Mouse (Mus musculus): ENCODE results near the gene Dlg2. TPM values are rescaled to one million over a fixed set of nuclear protein-coding genes. Genes with fewer than 3 reads are reported as not detected.

Gene Dlg2
- polyA plus RNA-seq, 1 experiment from 2014 or later = 1.4 TPM

GRCm38 (mm10) chr7:91582203-91582602 is 1105.7 kb downstream of the Dlg2 start:
- no peaks in the 10 kb centered on the region for H3K36me3 ChIP-seq
- no peaks in the 10 kb centered on the region for H3K27me3 ChIP-seq
- H3K4me1 ChIP-seq = no peaks in the 10 kb centered on the region
- no peak overlapping the region for H3K4me2 ChIP-seq
- ATAC-seq (replicated peaks; ENCODE audit: low FRiP score) = no peak
- H3K4me3 ChIP-seq (replicated peaks) = no peak overlapping the region
- H3K27ac ChIP-seq = no peak overlapping the region
- WGBS = 74% methylated on average over 2 of the region's 2 CpGs
- no peak overlapping the region for H3K9ac ChIP-seq
- no peaks in the 10 kb centered on the region for H3K9me3 ChIP-seq (replicated peaks)

GRCm38 (mm10) chr7:91583566-91583965 is 1107.1 kb downstream of the Dlg2 start:
- no peak overlapping the region for H3K4me3 ChIP-seq (replicated peaks)
- no peak overlapping the region for H3K9ac ChIP-seq
- no peaks in the 10 kb centered on the region for H3K9me3 ChIP-seq (replicated peaks)
- 54% methylated on average over 1 of the region's 1 CpGs for WGBS
- no peak overlapping the region for H3K27ac ChIP-seq
- no peak for ATAC-seq (replicated peaks; ENCODE audit: low FRiP score)
- no peak overlapping the region for H3K4me2 ChIP-seq
- H3K4me1 ChIP-seq = no peaks in the 10 kb centered on the region
- no peaks in the 10 kb centered on the region for H3K36me3 ChIP-seq
- H3K27me3 ChIP-seq = no peaks in the 10 kb centered on the region

- H3K9me3 ChIP-seq (replicated peaks) = no peaks in the 10 kb centered on the region
- H3K4me3 ChIP-seq (replicated peaks) = no peak overlapping the region
- no peaks in the 10 kb centered on the region for H3K27me3 ChIP-seq
- H3K9ac ChIP-seq = no peak overlapping the region
- WGBS = 59% methylated on average over 5 of the region's 5 CpGs
- no peaks in the 10 kb centered on the region for H3K4me1 ChIP-seq
- no peaks in the 10 kb centered on the region for H3K36me3 ChIP-seq
- no peak for ATAC-seq (replicated peaks; ENCODE audit: low FRiP score)
- no peak overlapping the region for H3K27ac ChIP-seq
- no peak overlapping the region for H3K4me2 ChIP-seq
These were observed 1115.0 kb downstream of the Dlg2 start for GRCm38 (mm10) chr7:91591261-91592170.

- ATAC-seq (replicated peaks; ENCODE audit: low FRiP score) = no peak
- Histone ChIP-seq H3K27ac (no peak overlapping the region), H3K9ac (no peak overlapping the region), H3K4me1 (no peaks in the 10 kb centered on the region), H3K4me2 (no peak overlapping the region), H3K36me3 (no peaks in the 10 kb centered on the region), H3K9me3 (replicated peaks) (no peaks in the 10 kb centered on the region), H3K4me3 (replicated peaks) (no peak overlapping the region), H3K27me3 (no peaks in the 10 kb centered on the region)
- 70% methylated on average over 4 of the region's 4 CpGs for WGBS
These were observed 1122.1 kb downstream of the Dlg2 start for GRCm38 (mm10) chr7:91598549-91598948.

- H3K9ac ChIP-seq = no peak overlapping the region
- H3K27ac ChIP-seq = no peak overlapping the region
- H3K9me3 ChIP-seq (replicated peaks) = no peaks in the 10 kb centered on the region
- no peaks in the 10 kb centered on the region for H3K36me3 ChIP-seq
- ATAC-seq (replicated peaks; ENCODE audit: low FRiP score) = no peak
- no peak overlapping the region for H3K4me2 ChIP-seq
- no peak overlapping the region for H3K4me3 ChIP-seq (replicated peaks)
- no peaks in the 10 kb centered on the region for H3K27me3 ChIP-seq
- H3K4me1 ChIP-seq = no peaks in the 10 kb centered on the region
These were observed 1124.8 kb downstream of the Dlg2 start for GRCm38 (mm10) chr7:91601307-91601706.

- Histone ChIP-seq H3K9me3 (replicated peaks) (no peaks in the 10 kb centered on the region), H3K36me3 (no peaks in the 10 kb centered on the region), H3K9ac (no peak overlapping the region), H3K4me2 (no peak overlapping the region), H3K4me3 (replicated peaks) (no peak overlapping the region), H3K27me3 (no peaks in the 10 kb centered on the region), H3K27ac (no peak overlapping the region), H3K4me1 (no peaks in the 10 kb centered on the region)
- ATAC-seq (replicated peaks; ENCODE audit: low FRiP score) = no peak
- 65% methylated on average over 4 of the region's 4 CpGs for WGBS
These were observed 1127.1 kb downstream of the Dlg2 start for GRCm38 (mm10) chr7:91603561-91603960.

- H3K4me3 ChIP-seq (replicated peaks) = no peak overlapping the region
- no peak for ATAC-seq (replicated peaks; ENCODE audit: low FRiP score)
- H3K36me3 ChIP-seq = no peaks in the 10 kb centered on the region
- H3K27ac ChIP-seq = no peak overlapping the region
- no peak overlapping the region for H3K4me2 ChIP-seq
- H3K9ac ChIP-seq = no peak overlapping the region
- no peaks in the 10 kb centered on the region for H3K4me1 ChIP-seq
- no peaks in the 10 kb centered on the region for H3K9me3 ChIP-seq (replicated peaks)
- H3K27me3 ChIP-seq = no peaks in the 10 kb centered on the region
- 71% methylated on average over 1 of the region's 1 CpGs for WGBS
These were observed 1176.6 kb downstream of the Dlg2 start for GRCm38 (mm10) chr7:91653033-91653432.

- Histone ChIP-seq H3K4me1 (no peaks in the 10 kb centered on the region), H3K9me3 (replicated peaks) (no peaks in the 10 kb centered on the region), H3K27me3 (no peaks in the 10 kb centered on the region), H3K27ac (no peak overlapping the region), H3K4me2 (no peak overlapping the region), H3K4me3 (replicated peaks) (no peak overlapping the region), H3K9ac (no peak overlapping the region), H3K36me3 (no peaks in the 10 kb centered on the region)
- WGBS = 78% methylated on average over 2 of the region's 2 CpGs
- no peak for ATAC-seq (replicated peaks; ENCODE audit: low FRiP score)
These were observed 1183.0 kb downstream of the Dlg2 start for GRCm38 (mm10) chr7:91659498-91659897.

- Histone ChIP-seq H3K4me1 (no peaks in the 10 kb centered on the region), H3K9me3 (replicated peaks) (no peaks in the 10 kb centered on the region), H3K36me3 (no peaks in the 10 kb centered on the region), H3K4me2 (no peak overlapping the region), H3K27me3 (no peaks in the 10 kb centered on the region), H3K9ac (no peak overlapping the region), H3K4me3 (replicated peaks) (no peak overlapping the region), H3K27ac (no peak overlapping the region)
- no peak for ATAC-seq (replicated peaks; ENCODE audit: low FRiP score)
- 78% methylated on average over 13 of the region's 13 CpGs for WGBS
These were observed 1196.0 kb downstream of the Dlg2 start for GRCm38 (mm10) chr7:91672236-91673017.

GRCm38 (mm10) chr7:91674401-91674800 is 1197.9 kb downstream of the Dlg2 start:
- no peaks in the 10 kb centered on the region for H3K4me1 ChIP-seq
- no peak for ATAC-seq (replicated peaks; ENCODE audit: low FRiP score)

GRCm38 (mm10) chr7:91677934-91678333 is 1201.5 kb downstream of the Dlg2 start:
- Histone ChIP-seq H3K9me3 (replicated peaks) (no peaks in the 10 kb centered on the region), H3K9ac (no peak overlapping the region), H3K27me3 (no peaks in the 10 kb centered on the region), H3K36me3 (no peaks in the 10 kb centered on the region), H3K27ac (no peak overlapping the region), H3K4me3 (replicated peaks) (no peak overlapping the region), H3K4me1 (no peaks in the 10 kb centered on the region), H3K4me2 (no peak overlapping the region)
- WGBS = 60% methylated on average over 2 of the region's 2 CpGs
- no peak for ATAC-seq (replicated peaks; ENCODE audit: low FRiP score)

More at GRCm38 (mm10) chr7:91674401-91674800, 1197.9 kb downstream of the Dlg2 start:
- Histone ChIP-seq H3K27ac (no peak overlapping the region), H3K36me3 (no peaks in the 10 kb centered on the region), H3K27me3 (no peaks in the 10 kb centered on the region), H3K4me3 (replicated peaks) (no peak overlapping the region), H3K9me3 (replicated peaks) (no peaks in the 10 kb centered on the region), H3K4me2 (no peak overlapping the region), H3K9ac (no peak overlapping the region)

GRCm38 (mm10) chr7:91687930-91688329 is 1211.5 kb downstream of the Dlg2 start:
- no peaks in the 10 kb centered on the region for H3K36me3 ChIP-seq
- H3K4me1 ChIP-seq = no peaks in the 10 kb centered on the region
- no peak overlapping the region for H3K9ac ChIP-seq
- H3K4me3 ChIP-seq (replicated peaks) = no peak overlapping the region
- no peaks in the 10 kb centered on the region for H3K27me3 ChIP-seq
- H3K4me2 ChIP-seq = no peak overlapping the region
- H3K9me3 ChIP-seq (replicated peaks) = no peaks in the 10 kb centered on the region
- no peak overlapping the region for H3K27ac ChIP-seq
- ATAC-seq (replicated peaks; ENCODE audit: low FRiP score) = no peak

All from kidney, embryonic 15.5 days (tissue).